Mouse (Mus musculus): ENCODE data around the gene Snap25.

Gene Snap25

GRCm38 (mm10) chr2:136811331-136811730 lies 98.1 kb downstream of the Snap25 start:
- DNase-seq (ENCODE audit: low read depth, low spot score) = no peak

- DNase-seq (ENCODE audit: low read depth, low spot score) = peak; percentile 9
Observed at GRCm38 (mm10) chr2:136816717-136817400, 103.6 kb downstream of the Snap25 start.

- DNase-seq (ENCODE audit: low read depth, low spot score) = no peak
Observed at GRCm38 (mm10) chr2:136823751-136824716, 110.8 kb downstream of the Snap25 start.

GRCm38 (mm10) chr2:136827612-136828011 lies 114.4 kb downstream of the Snap25 start:
- no peak for DNase-seq (ENCODE audit: low read depth, low spot score)
